Comparison of ENCODE assay signal across 9 mouse cellular contexts in genomic region chr14:122256261-122256634, GRCm38 (mm10).
DNase-seq lines count a peak whose midpoint lies in the region; ATAC-seq lines count a peak whose summit lies in the region.
"Had no signal": no experiment of that assay in that cellular context is flagged by ENCODE, and none has a peak within 500 bp of the region (broad histone marks: within the 10 kb centered on the region; RNA-seq: fewer than 3 reads in every experiment).

No protein-coding gene starts in this region.

- H3K36me3 ChIP-seq in hindbrain, embryonic 12.5 days, result no peaks in the 10 kb centered on the region
- no peaks in the 10 kb centered on the region for H3K36me3 ChIP-seq in midbrain, embryonic 16.5 days (ENCODE audit: control insufficient read depth, insufficient read depth, low read length)

- no peak overlapping the region for H3K4me3 ChIP-seq in hindbrain, embryonic 12.5 days
- no peak overlapping the region for H3K4me3 ChIP-seq in midbrain, embryonic 16.5 days (ENCODE audit: low read depth, low read length)

- peaks cover 48% of the 10 kb centered on the region for H3K27me3 ChIP-seq in hindbrain, embryonic 12.5 days
- peaks cover 18% of the 10 kb centered on the region for H3K27me3 ChIP-seq in midbrain, embryonic 16.5 days (ENCODE audit: control insufficient read depth, insufficient read depth, low read depth, low read length)

- no peak overlapping the region for H3K27ac ChIP-seq in hindbrain, embryonic 12.5 days
- no peak overlapping the region for H3K27ac ChIP-seq in midbrain, embryonic 16.5 days (ENCODE audit: low read length)

- WGBS in hindbrain, embryonic 12.5 days, result 12% methylated on average over 8 of the region's 8 CpGs
- WGBS in midbrain, embryonic 16.5 days, result 13% methylated on average over 8 of the region's 8 CpGs

- ATAC-seq in hindbrain, embryonic 12.5 days (ENCODE audit: low FRiP score), result peak; percentile 36; the same call in 1 of the 2 replicates
- ATAC-seq in midbrain, embryonic 16.5 days, result no peak

- H3K9me3 ChIP-seq in hindbrain, embryonic 12.5 days (replicated peaks), result no peaks in the 10 kb centered on the region
- H3K9me3 ChIP-seq in midbrain, embryonic 16.5 days (replicated peaks; ENCODE audit: control insufficient read depth, low read length, poor library complexity, severe bottlenecking), result no peaks in the 10 kb centered on the region

- peak overlapping the region; percentile 44 for H3K4me2 ChIP-seq in hindbrain, embryonic 12.5 days (replicated peaks)
- H3K4me2 ChIP-seq in midbrain, embryonic 16.5 days (ENCODE audit: low read length), result peak overlapping the region; percentile 4; the same call in 1 of the 2 replicates

- DNase-seq in R1 (ENCODE audit: low read depth, low spot score) (peak; percentile 72), adipocyte (ENCODE audit: low spot score) (no peak)
- DNase-seq in cerebellum, postnatal 25 days, result peak; percentile 34 to 58
- DNase-seq in spleen, postnatal 14 days (ENCODE audit: low spot score in 2 of 2), result no peak
- no peak for DNase-seq in thymus, postnatal 36 days
- DNase-seq: kidney, adult 18-20 months; lung, postnatal 14 days had no signal

- no peak overlapping the region for H3K9ac ChIP-seq in hindbrain, embryonic 12.5 days
- no peak overlapping the region for H3K9ac ChIP-seq in midbrain, embryonic 16.5 days (ENCODE audit: low read depth, low read length)

- H3K4me1 ChIP-seq in hindbrain, embryonic 12.5 days, result peaks cover 11% of the 10 kb centered on the region
- H3K4me1 ChIP-seq in midbrain, embryonic 16.5 days (ENCODE audit: control insufficient read depth, insufficient read depth, low read length), result peaks cover 5% of the 10 kb centered on the region; the same call in 1 of the 2 replicates

Comparison
In these comparisons a context has a peak if more than half of its experiments do, and no peak if none do; other contexts are left out.
1. DNase-seq: peak in R1 (single experiment) and cerebellum, postnatal 25 days (2 of 2); none in adipocyte (single experiment), spleen, postnatal 14 days (0 of 2) and thymus, postnatal 36 days (0 of 2).